Mouse (Mus musculus): ENCODE results near the gene Mrps15.
"Not testable (repeated sequence)": the region's sequence is repeated elsewhere in the genome, so short reads cannot be mapped to it uniquely, and the experiment has no call there.

Gene Mrps15

DNA sequence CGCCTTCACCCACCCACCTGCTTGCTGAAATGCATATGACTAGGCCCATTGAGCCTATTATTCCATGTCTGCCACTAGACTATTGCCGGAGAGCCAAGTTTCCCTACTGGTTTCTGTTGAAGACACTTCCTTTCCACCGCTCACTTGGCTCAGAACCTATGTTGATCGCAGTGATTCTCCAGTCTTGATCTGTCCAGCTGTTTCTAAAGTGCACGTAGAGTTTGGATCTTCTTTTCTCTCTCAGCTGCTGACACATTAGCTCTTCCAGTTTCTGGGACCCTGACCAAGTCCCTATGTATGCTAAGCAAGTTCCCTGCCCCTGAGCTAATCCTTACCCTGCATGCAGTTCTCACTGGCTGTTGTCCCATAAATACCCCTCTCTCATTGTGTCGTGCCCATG is 31.1 kb downstream of the Mrps15 start:
- DNase-seq (ENCODE audit: low spot score) = no peak

GRCm38 (mm10) chr4:126079266-126079665 is 32.5 kb downstream of the Mrps15 start:
- no peak for DNase-seq (ENCODE audit: low spot score)

DNA sequence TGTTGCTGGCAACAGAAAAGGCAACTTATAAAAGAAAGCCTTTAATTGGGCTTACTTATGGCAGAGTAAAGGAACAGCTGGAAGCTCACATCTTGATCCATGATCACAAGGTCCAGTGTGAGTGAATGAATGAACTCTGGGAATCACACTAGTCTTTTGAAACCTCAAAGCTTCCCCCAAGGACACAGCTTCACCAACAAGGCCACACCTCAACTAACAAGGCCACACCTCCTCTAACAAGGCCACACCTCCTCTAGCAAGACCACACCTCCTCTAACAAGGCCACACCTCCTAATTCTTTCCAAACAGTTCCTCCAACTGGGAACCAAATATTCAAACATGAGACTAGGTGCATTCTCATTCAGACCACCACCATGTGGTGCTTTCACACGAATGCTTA is 34.9 kb downstream of the Mrps15 start:
- no peak for DNase-seq (ENCODE audit: low spot score)

DNA sequence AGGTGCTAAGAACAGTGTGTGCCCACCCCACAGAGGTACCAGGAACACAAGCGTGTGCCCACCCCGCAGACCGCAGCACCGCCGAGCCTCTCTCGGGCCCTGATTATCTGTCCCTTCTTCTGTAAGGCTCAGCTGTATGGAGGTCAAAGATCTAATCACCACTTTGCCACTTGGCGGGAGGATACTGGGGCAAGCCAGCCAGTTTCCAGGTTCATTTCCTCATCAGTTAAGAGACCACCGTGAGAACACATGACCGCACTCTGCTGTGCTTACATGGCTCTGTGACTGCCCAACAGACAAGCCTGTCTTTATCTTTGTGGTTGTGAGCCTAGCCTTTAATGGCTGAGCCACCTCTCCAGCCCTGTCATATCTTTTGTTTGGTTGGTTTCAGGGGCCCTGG is 36.3 kb downstream of the Mrps15 start:
- DNase-seq (ENCODE audit: low spot score) = no peak

GRCm38 (mm10) chr4:126084382-126084781 is 37.7 kb downstream of the Mrps15 start:
- DNase-seq (ENCODE audit: low spot score) = no peak

DNA sequence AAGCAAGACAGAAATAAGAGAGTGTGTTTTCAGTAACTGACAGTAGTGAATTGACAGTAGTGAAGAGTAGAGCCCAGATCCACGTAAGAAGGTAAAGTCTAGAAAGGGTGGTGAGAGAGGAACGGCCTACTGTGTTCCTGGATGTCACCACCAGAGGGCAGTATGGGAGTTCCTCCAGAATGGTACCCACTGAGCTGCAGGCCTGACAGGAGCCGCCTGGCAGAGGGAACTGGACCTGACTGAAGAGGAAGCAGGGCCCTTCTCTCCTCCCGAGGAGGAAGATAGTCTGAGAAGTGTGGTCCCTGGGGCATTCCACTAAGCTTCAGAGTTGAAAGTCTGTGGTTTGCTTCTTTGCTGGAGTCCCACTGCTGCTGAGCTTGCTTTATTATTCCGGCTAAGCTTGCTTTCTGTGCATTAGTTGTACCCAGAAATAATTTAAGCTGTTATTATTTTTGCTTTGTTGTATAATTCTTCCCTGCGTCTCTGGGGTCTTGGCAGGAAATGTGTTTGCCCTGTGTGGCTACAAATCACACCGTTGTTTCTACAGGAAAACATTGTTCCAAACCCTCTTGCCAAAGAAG is 39.4 kb downstream of the Mrps15 start:
- DNase-seq (ENCODE audit: low spot score) = peak; percentile 87

- DNase-seq (ENCODE audit: low spot score) = no peak
These were observed 43.5 kb downstream of the Mrps15 start for GRCm38 (mm10) chr4:126090101-126090847.

DNA sequence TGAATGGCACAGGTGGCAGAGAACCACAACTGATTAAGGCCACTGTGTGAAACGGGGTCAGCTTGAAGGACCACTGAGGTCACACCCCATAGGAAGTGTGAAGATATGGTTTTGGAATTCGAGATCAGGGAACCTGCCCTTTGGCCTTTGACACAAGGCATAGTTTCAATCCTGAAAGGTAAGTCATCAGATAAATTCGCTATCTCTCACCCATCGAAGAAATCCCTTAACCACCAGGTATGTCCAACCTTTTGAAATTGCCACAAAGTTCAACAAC is 44.1 kb downstream of the Mrps15 start:
- no peak for DNase-seq (ENCODE audit: low spot score)

- no peak for DNase-seq (ENCODE audit: low spot score)
These were observed 45.1 kb downstream of the Mrps15 start for GRCm38 (mm10) chr4:126091873-126092272.

GRCm38 (mm10) chr4:126095622-126096430 is 49.1 kb downstream of the Mrps15 start:
- not testable (repeated sequence) for DNase-seq (ENCODE audit: low spot score)

GRCm38 (mm10) chr4:126096464-126097111 is 49.9 kb downstream of the Mrps15 start, which contains the start of gene Lsm10:
Gene Lsm10 (plus strand): TSS chr4:126096623.
- DNase-seq (ENCODE audit: low spot score) = peak; percentile 94

GRCm38 (mm10) chr4:126097711-126098253 is 51.1 kb downstream of the Mrps15 start:
- DNase-seq (ENCODE audit: low spot score) = no peak

DNA sequence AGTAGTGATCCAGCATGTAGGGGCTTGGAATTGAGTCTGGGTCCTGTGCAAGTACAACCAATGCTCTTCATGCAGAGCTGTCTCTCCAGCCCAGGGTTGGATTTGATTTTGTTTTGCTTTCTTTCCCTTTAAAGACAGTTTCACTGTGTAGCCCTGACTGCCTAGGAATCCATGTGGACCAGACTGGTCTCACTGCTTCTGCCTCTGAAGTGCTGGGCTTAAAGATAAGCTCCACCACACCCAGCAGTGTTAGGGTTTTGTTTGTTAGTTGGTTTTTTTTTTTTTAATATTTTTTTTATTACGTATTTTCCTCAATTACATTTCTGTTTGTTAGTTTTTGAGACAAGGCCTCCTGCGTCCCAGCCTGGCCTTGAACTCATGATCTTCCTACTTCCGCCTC is 52.6 kb downstream of the Mrps15 start:
- no peak for DNase-seq (ENCODE audit: low spot score)

GRCm38 (mm10) chr4:126100764-126101163 is 54.0 kb downstream of the Mrps15 start:
- no peak for DNase-seq (ENCODE audit: low spot score)

GRCm38 (mm10) chr4:126102061-126102841 is 55.5 kb downstream of the Mrps15 start:
- DNase-seq (ENCODE audit: low spot score) = no peak

DNA sequence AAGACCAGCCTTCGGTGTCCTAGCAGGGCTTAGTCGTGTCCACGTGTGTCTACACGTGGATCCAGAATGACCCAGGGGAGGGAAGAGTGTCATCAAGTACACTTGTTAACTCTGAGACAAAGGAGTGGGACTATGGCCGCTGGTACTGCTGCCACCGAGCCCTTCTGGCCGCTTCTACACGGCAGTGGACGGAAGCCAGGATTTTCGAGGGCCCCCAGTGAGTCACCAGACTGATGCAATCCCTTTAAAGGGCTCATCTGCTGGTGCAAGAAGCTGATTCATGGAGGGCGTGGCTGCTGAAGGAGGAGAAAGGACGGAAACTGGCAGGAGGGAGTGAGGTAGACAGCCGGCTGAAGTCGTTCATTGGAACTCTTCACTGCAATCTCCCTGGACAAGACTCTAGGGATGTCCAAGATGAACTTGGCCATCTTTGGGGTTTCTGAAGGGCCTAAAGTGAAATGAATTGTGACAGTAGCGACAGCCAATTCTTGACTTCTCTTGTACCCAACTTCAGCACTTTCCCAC is 56.4 kb downstream of the Mrps15 start:
- DNase-seq (ENCODE audit: low spot score) = peak; percentile 84

DNA sequence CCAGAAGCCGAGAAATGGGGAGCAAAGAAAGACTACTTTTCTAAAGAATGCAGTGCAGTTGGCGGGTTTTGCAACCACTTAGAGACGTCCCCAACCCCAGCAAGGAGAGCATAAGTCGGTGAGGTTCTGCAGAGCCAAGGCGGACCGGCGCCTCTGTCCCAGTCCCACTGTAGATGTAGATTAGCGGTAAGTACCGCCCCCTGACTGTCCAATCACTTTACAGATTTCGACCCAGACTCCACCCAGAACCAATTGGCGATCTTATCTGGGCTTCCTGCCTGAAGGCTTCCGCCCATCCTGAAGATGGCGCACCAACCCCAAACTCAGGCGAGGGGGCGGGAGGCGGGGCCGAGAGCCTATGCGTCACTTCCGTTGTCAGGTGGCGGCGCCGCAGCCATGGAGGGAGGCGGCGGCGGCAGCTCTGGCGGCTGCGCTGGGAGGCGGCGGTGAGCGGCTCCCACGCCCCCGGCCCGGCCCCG is 56.9 kb downstream of the Mrps15 start, which contains the start of gene Stk40:
Stk40 (plus strand) TSS at position 368 of the 479 bp plus-strand sequence.
- DNase-seq (ENCODE audit: low spot score) = peak; percentile 97

DNA sequence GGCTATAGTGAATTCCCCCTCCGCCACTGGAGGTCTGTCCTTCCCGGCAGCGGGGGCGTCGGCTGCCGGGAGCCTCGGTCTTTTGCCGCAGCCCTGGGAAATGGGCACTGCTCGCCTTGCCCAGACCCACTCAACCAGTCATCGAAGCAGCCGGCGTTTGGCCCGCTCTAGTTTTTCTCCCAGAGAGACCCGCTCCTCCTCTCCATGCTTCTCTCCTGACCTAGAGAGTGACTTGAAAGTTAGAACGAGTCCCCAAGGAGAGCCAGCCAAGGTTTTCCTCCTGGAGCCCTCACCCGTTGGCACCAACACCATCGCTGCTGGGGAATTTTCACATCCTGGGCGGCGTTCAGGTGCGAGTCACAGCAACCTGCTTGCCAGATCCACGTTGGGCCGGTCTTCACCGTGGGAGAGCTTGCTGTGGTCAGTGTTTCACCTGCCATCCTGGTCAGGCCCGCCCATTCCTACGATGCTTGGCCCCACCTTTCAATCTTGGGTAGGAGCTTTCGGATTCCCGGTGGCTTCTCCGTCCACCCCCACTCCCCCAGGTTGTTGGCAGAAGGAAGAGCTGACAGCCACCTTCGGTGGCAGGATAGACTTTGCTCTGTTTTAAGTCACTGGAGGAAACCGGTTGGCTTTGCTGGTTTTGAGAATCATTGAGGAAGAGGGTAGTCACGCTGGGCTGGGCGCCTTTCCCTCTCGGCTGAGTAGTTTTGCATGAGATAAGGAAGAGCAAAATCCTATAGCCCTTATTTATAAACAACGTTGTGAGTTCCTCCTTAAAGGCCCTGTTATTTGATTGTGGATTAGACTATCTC is 57.7 kb downstream of the Mrps15 start:
- DNase-seq (ENCODE audit: low spot score) = no peak
